ENCODE assay signal across 8 mouse cellular contexts in genomic region chr2:5012491-5013324, GRCm38 (mm10). TPM values are rescaled to one million over a fixed set of nuclear protein-coding genes. Genes with fewer than 3 reads are reported as not detected.
DNase-seq lines count a peak whose midpoint lies in the region; ATAC-seq lines count a peak whose summit lies in the region.

Gene Mcm10 (minus strand): TSS chr2:5012791.

- peak; percentile 99 for ATAC-seq in megakaryocyte progenitor cell, adult 5-6 weeks (replicated peaks; ENCODE audit: poor library complexity)

- peak; percentile 96 for DNase-seq in adipocyte (ENCODE audit: low spot score)
- peak; percentile 97 for DNase-seq in embryo, embryonic 10 days (ENCODE audit: low spot score)
- peak; percentile 93 for DNase-seq in gastrocnemius, postnatal 10 days
- DNase-seq in induced T-regulatory cell, adult 2 months (ENCODE audit: low read depth): peak; percentile 98
- peak; percentile 83 to 92 for DNase-seq in left cerebral cortex, adult 9 months (ENCODE audit: low spot score in 2 of 2)
- peak; percentile 88 for DNase-seq in right cerebral cortex, postnatal 14 days
- DNase-seq in urinary bladder, postnatal 36 days (ENCODE audit: low spot score in 2 of 2): peak; percentile 87 to 92

RNA-seq across cellular contexts. Expression of gene Mcm10, which starts in this region (rescaled TPM):
- total RNA-seq in gastrocnemius, postnatal 10 days (2021): 1 to 10 TPM; 2.3 to 4.7 TPM
- total RNA-seq in megakaryocyte progenitor cell, adult 5-6 weeks (2015): 66.4 and 68.7 TPM in 2 replicates
- 75.6 and 83.8 TPM in 2 replicates for total RNA-seq in megakaryocyte progenitor cell, adult 5-6 weeks (2017)

Comparison
In these comparisons a context has a peak if more than half of its experiments do, and no peak if none do; other contexts are left out.
1. Peak in every context shown above with its lines: DNase-seq and ATAC-seq.
2. RNA of gene Mcm10 (total RNA-seq): 66.4 to 83.8 TPM in megakaryocyte progenitor cell, adult 5-6 weeks; 2.3 to 4.7 TPM in gastrocnemius, postnatal 10 days; every median in the first group is over 10 times any median in the second.